Mouse (Mus musculus): ENCODE data around the gene Slc4a8. TPM values are rescaled to one million over a fixed set of nuclear protein-coding genes. Genes with fewer than 3 reads are reported as not detected.
"Not testable (repeated sequence)": the region's sequence is repeated elsewhere in the genome, so short reads cannot be mapped to it uniquely, and the experiment has no call there.

Slc4a8 gene
- polyA plus RNA-seq, 1 experiment from 2014 or later, result 1.3 TPM

GRCm38 (mm10) chr15:100821824-100822223, 60.3 kb downstream of the Slc4a8 start:
- no peak overlapping the region for H3K4me2 ChIP-seq (ENCODE audit: low read depth, low read length)
- H3K9ac ChIP-seq (ENCODE audit: low read length), result no peak overlapping the region
- H3K27ac ChIP-seq (ENCODE audit: low read length), result no peak overlapping the region
- no peaks in the 10 kb centered on the region for H3K4me1 ChIP-seq (ENCODE audit: control insufficient read depth, insufficient read depth, low read length)
- no peaks in the 10 kb centered on the region for H3K36me3 ChIP-seq (ENCODE audit: control insufficient read depth, insufficient read depth)
- no peak overlapping the region for H3K4me3 ChIP-seq (ENCODE audit: low read length)
- H3K27me3 ChIP-seq (ENCODE audit: control insufficient read depth, insufficient read depth, low read length), result peaks cover 31% of the 10 kb centered on the region
- 0 out of 2 replicates have a peak, but pooled peaks cover 3% of the 10 kb centered on the region for H3K9me3 ChIP-seq (replicated peaks; ENCODE audit: control insufficient read depth, low read length)
- ATAC-seq (replicated peaks; ENCODE audit: extremely low read depth, insufficient read depth, low FRiP score), result no peak
- WGBS, result 52% methylated on average over 8 of the region's 8 CpGs

DNA sequence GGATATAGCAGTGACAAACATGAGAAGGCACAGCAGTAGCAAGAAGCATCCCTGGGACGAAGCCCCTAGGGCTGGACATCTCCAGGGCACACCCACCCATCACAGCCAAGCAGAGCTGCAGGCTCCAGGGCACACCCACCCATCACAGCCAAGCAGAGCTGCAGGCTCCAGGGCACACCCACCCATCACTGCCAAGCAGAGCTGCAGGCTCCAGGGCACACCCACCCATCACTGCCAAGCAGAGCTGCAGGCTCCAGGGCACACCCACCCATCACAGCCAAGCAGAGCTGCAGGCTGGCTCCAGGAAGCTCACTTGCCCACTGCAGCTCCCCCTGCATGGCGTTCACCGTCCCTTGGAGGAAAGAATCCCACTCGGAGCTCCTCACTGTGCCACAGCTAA, 60.8 kb downstream of the Slc4a8 start:
- H3K4me3 ChIP-seq (ENCODE audit: low read length); H3K9me3 ChIP-seq (replicated peaks; ENCODE audit: control insufficient read depth, low read length); H3K9ac ChIP-seq (ENCODE audit: low read length); H3K4me1 ChIP-seq (ENCODE audit: control insufficient read depth, insufficient read depth, low read length); H3K36me3 ChIP-seq (ENCODE audit: control insufficient read depth, insufficient read depth); ATAC-seq (replicated peaks; ENCODE audit: extremely low read depth, insufficient read depth, low FRiP score); H3K27ac ChIP-seq (ENCODE audit: low read length); H3K4me2 ChIP-seq (ENCODE audit: low read depth, low read length): not testable (repeated sequence)
- WGBS, result 69% methylated on average over 4 of the region's 4 CpGs
- H3K27me3 ChIP-seq (ENCODE audit: control insufficient read depth, insufficient read depth, low read length), result peaks cover 29% of the 10 kb centered on the region

DNA sequence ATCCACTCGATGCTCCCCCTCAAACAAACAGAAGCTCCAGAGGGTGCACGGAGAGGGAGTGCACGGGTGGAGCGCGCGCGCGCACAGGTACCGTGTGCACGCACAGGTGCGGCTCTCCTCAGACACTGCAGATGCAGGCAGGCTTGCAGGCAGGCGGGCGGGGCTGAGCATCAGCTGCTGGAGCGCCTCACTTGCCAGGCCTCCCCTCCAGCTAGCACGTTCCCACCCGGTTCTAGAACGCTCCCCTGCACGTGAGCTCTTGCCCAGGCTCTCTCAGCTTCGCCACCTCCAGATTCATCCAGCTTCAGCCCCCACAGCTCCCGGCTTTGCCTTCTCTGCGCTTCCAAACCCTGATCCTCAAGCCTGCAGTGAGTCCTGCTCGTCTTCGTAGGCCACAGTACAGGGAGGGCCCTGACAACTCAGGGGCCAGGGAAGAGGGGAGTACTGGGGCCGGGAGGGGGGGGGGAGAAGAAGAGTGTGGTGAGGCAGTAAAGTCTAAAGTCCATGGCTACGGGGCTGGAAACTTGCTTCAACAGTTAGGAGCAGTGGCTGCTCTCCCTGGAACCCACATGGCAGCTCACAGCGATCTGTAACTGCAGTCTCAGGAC, 63.8 kb downstream of the Slc4a8 start:
- Histone ChIP-seq H3K4me3 (ENCODE audit: low read length) (no peak overlapping the region), H3K4me1 (ENCODE audit: control insufficient read depth, insufficient read depth, low read length) (no peaks in the 10 kb centered on the region), H3K27ac (ENCODE audit: low read length) (no peak overlapping the region), H3K27me3 (ENCODE audit: control insufficient read depth, insufficient read depth, low read length) (peaks cover 29% of the 10 kb centered on the region), H3K4me2 (ENCODE audit: low read depth, low read length) (no peak overlapping the region), H3K9ac (ENCODE audit: low read length) (no peak overlapping the region), H3K9me3 (replicated peaks; ENCODE audit: control insufficient read depth, low read length) (peaks cover 4% of the 10 kb centered on the region; the same call in 1 of the 2 replicates), H3K36me3 (ENCODE audit: control insufficient read depth, insufficient read depth) (no peaks in the 10 kb centered on the region)
- ATAC-seq (replicated peaks; ENCODE audit: extremely low read depth, insufficient read depth, low FRiP score), result no peak
- 24% methylated on average over 26 of the region's 26 CpGs for WGBS

DNA sequence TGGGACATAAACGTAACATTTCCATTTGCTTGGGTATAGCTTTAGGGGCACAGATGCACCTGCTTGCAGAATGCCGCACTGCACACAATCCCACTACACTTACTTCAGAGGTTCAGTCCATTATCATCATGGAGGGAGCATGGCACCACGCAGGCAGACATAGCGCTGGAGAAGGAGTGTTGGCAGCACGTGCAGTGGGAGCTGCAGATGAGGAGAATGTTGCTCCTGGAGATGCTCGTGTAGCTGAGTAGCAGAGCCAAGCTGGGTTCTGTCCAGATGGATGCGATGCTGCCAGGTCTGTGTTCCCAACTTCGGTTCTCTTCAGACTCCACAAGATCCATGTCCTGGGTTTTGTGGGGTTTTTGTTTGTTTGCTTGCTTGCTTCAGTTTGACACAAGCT, 64.5 kb downstream of the Slc4a8 start:
- Histone ChIP-seq H3K4me1 (ENCODE audit: control insufficient read depth, insufficient read depth, low read length) (no peaks in the 10 kb centered on the region), H3K9ac (ENCODE audit: low read length) (no peak overlapping the region), H3K27ac (ENCODE audit: low read length) (no peak overlapping the region), H3K4me3 (ENCODE audit: low read length) (no peak overlapping the region), H3K9me3 (replicated peaks; ENCODE audit: control insufficient read depth, low read length) (peaks cover 4% of the 10 kb centered on the region; the same call in 1 of the 2 replicates), H3K27me3 (ENCODE audit: control insufficient read depth, insufficient read depth, low read length) (peaks cover 29% of the 10 kb centered on the region), H3K4me2 (ENCODE audit: low read depth, low read length) (no peak overlapping the region), H3K36me3 (ENCODE audit: control insufficient read depth, insufficient read depth) (no peaks in the 10 kb centered on the region)
- no peak for ATAC-seq (replicated peaks; ENCODE audit: extremely low read depth, insufficient read depth, low FRiP score)
- 83% methylated on average over 8 of the region's 8 CpGs for WGBS

GRCm38 (mm10) chr15:100829775-100830174, 68.2 kb downstream of the Slc4a8 start:
- H3K4me1 ChIP-seq (ENCODE audit: control insufficient read depth, insufficient read depth, low read length), result no peaks in the 10 kb centered on the region
- H3K27ac ChIP-seq (ENCODE audit: low read length), result no peak overlapping the region
- H3K9ac ChIP-seq (ENCODE audit: low read length), result no peak overlapping the region
- no peak overlapping the region for H3K4me2 ChIP-seq (ENCODE audit: low read depth, low read length)
- no peaks in the 10 kb centered on the region for H3K36me3 ChIP-seq (ENCODE audit: control insufficient read depth, insufficient read depth)
- H3K27me3 ChIP-seq (ENCODE audit: control insufficient read depth, insufficient read depth, low read length), result peaks cover 15% of the 10 kb centered on the region
- 80% methylated on average over 9 of the region's 9 CpGs for WGBS
- H3K9me3 ChIP-seq (replicated peaks; ENCODE audit: control insufficient read depth, low read length), result peaks cover 4% of the 10 kb centered on the region; the same call in 1 of the 2 replicates
- ATAC-seq (replicated peaks; ENCODE audit: extremely low read depth, insufficient read depth, low FRiP score), result no peak
- no peak overlapping the region for H3K4me3 ChIP-seq (ENCODE audit: low read length)

- Histone ChIP-seq H3K4me3 (ENCODE audit: low read length) (no peak overlapping the region), H3K9me3 (replicated peaks; ENCODE audit: control insufficient read depth, low read length) (peaks cover 4% of the 10 kb centered on the region; the same call in 1 of the 2 replicates), H3K27me3 (ENCODE audit: control insufficient read depth, insufficient read depth, low read length) (peaks cover 6% of the 10 kb centered on the region), H3K27ac (ENCODE audit: low read length) (no peak overlapping the region), H3K4me2 (ENCODE audit: low read depth, low read length) (no peak overlapping the region), H3K9ac (ENCODE audit: low read length) (no peak overlapping the region), H3K36me3 (ENCODE audit: control insufficient read depth, insufficient read depth) (no peaks in the 10 kb centered on the region), H3K4me1 (ENCODE audit: control insufficient read depth, insufficient read depth, low read length) (no peaks in the 10 kb centered on the region)
- WGBS, result 50% methylated on average over 6 of the region's 6 CpGs
- no peak for ATAC-seq (replicated peaks; ENCODE audit: extremely low read depth, insufficient read depth, low FRiP score)
Observed at GRCm38 (mm10) chr15:100830682-100831081, 69.1 kb downstream of the Slc4a8 start.

DNA sequence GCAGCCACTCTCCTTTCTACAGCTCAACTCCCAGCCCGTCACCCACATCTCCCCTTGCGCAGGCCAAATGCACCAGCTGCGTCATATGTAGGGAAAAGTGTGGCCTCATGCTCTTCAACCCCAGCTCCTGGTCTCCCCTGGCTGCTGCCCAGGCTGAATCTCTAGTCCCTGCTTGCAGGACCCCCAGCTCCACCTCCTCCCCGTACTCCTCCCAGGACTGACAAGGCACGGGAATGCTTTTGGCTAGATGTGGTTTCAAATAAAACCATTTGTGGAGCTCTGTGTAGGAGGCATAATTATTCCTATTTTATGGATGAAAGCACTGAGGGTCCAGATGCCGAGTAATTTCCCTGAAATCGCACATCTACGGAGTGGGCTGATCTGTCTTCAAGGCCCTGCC, 70.6 kb downstream of the Slc4a8 start:
- Histone ChIP-seq H3K4me2 (ENCODE audit: low read depth, low read length) (no peak overlapping the region), H3K9ac (ENCODE audit: low read length) (no peak overlapping the region), H3K4me1 (ENCODE audit: control insufficient read depth, insufficient read depth, low read length) (no peaks in the 10 kb centered on the region), H3K36me3 (ENCODE audit: control insufficient read depth, insufficient read depth) (no peaks in the 10 kb centered on the region), H3K4me3 (ENCODE audit: low read length) (no peak overlapping the region), H3K9me3 (replicated peaks; ENCODE audit: control insufficient read depth, low read length) (peaks cover 4% of the 10 kb centered on the region; the same call in 1 of the 2 replicates), H3K27me3 (ENCODE audit: control insufficient read depth, insufficient read depth, low read length) (peaks cover under 1% of the 10 kb centered on the region), H3K27ac (ENCODE audit: low read length) (no peak overlapping the region)
- WGBS, result 85% methylated on average over 8 of the region's 8 CpGs
- no peak for ATAC-seq (replicated peaks; ENCODE audit: extremely low read depth, insufficient read depth, low FRiP score)

- no peaks in the 10 kb centered on the region for H3K4me1 ChIP-seq (ENCODE audit: control insufficient read depth, insufficient read depth, low read length)
- no peak overlapping the region for H3K9ac ChIP-seq (ENCODE audit: low read length)
- H3K4me2 ChIP-seq (ENCODE audit: low read depth, low read length), result no peak overlapping the region
- no peak overlapping the region for H3K27ac ChIP-seq (ENCODE audit: low read length)
- ATAC-seq (replicated peaks; ENCODE audit: extremely low read depth, insufficient read depth, low FRiP score), result no peak
- WGBS, result 29% methylated on average over 7 of the region's 7 CpGs
- H3K9me3 ChIP-seq (replicated peaks; ENCODE audit: control insufficient read depth, low read length), result peaks cover 4% of the 10 kb centered on the region; the same call in 1 of the 2 replicates
- peaks cover 3% of the 10 kb centered on the region for H3K27me3 ChIP-seq (ENCODE audit: control insufficient read depth, insufficient read depth, low read length)
- no peak overlapping the region for H3K4me3 ChIP-seq (ENCODE audit: low read length)
- H3K36me3 ChIP-seq (ENCODE audit: control insufficient read depth, insufficient read depth), result no peaks in the 10 kb centered on the region
Observed at GRCm38 (mm10) chr15:100832784-100833183, 71.2 kb downstream of the Slc4a8 start.

GRCm38 (mm10) chr15:100836729-100837128, 75.2 kb downstream of the Slc4a8 start:
- no peak overlapping the region for H3K9ac ChIP-seq (ENCODE audit: low read length)
- WGBS, result 78% methylated on average over 8 of the region's 8 CpGs
- no peaks in the 10 kb centered on the region for H3K4me1 ChIP-seq (ENCODE audit: control insufficient read depth, insufficient read depth, low read length)
- no peak for ATAC-seq (replicated peaks; ENCODE audit: extremely low read depth, insufficient read depth, low FRiP score)
- H3K36me3 ChIP-seq (ENCODE audit: control insufficient read depth, insufficient read depth), result no peaks in the 10 kb centered on the region
- no peaks in the 10 kb centered on the region for H3K9me3 ChIP-seq (replicated peaks; ENCODE audit: control insufficient read depth, low read length)
- no peak overlapping the region for H3K27ac ChIP-seq (ENCODE audit: low read length)
- H3K4me3 ChIP-seq (ENCODE audit: low read length), result no peak overlapping the region
- peaks cover 4% of the 10 kb centered on the region for H3K27me3 ChIP-seq (ENCODE audit: control insufficient read depth, insufficient read depth, low read length)
- H3K4me2 ChIP-seq (ENCODE audit: low read depth, low read length), result no peak overlapping the region

Data from heart, embryonic 16.5 days (tissue).